Comparison of ENCODE assay signal across 23 mouse cellular contexts in genomic region chr2:73712481-73712880, GRCm38 (mm10).
DNase-seq lines count a peak whose midpoint lies in the region; ATAC-seq and TF ChIP-seq lines count a peak whose summit lies in the region.
"Had no signal": no experiment of that assay in that cellular context is flagged by ENCODE, and none has a peak within 500 bp of the region (broad histone marks: within the 10 kb centered on the region; RNA-seq: fewer than 3 reads in every experiment).

No protein-coding gene starts in this region.

- H3K27ac ChIP-seq in liver, adult 2 months (replicated peaks; ENCODE audit: insufficient read depth, low read depth, low read length) = no peak overlapping the region
- H3K27ac ChIP-seq: embryonic facial prominence, embryonic 10.5 days; embryonic facial prominence, embryonic 13.5 days; forebrain, embryonic 12.5 days; hindbrain, embryonic 12.5 days; hindbrain, embryonic 15.5 days had no signal

- ATAC-seq in frontal cortex, adult (ENCODE audit: low TSS enrichment) = peak; percentile 62; the same call in 1 of the 2 replicates
- ATAC-seq: CD4-positive, CD25-positive, alpha-beta regulatory T cell, adult 4 months; forebrain, embryonic 16.5 days; intestine, postnatal 0 days; Patski had no signal

- no peaks in the 10 kb centered on the region for H3K36me3 ChIP-seq in liver, adult 2 months (ENCODE audit: control insufficient read depth, insufficient read depth, low read length)
- H3K36me3 ChIP-seq: embryonic facial prominence, embryonic 10.5 days; embryonic facial prominence, embryonic 13.5 days; forebrain, embryonic 12.5 days; hindbrain, embryonic 12.5 days; hindbrain, embryonic 15.5 days had no signal

- no peak for TF ChIP-seq POLR2A in liver, adult 2 months (IDR thresholded peaks at IDR 0.05; ENCODE audit: extremely low read depth, insufficient read depth, low read length)
- TF ChIP-seq POLR2A in brain, embryonic 14.5 days (IDR thresholded peaks at IDR 0.05; ENCODE audit: borderline replicate concordance, extremely low read depth, insufficient read depth, insufficient read length, poor library complexity, severe bottlenecking) = no peak

- DNase-seq in frontal cortex, postnatal 36 days (ENCODE audit: low spot score in 2 of 2) = no peak
- DNase-seq in liver, adult 2 months (ENCODE audit: extremely low read depth, low read depth, low spot score) = peak; percentile 14
- DNase-seq in liver = no peak
- peak; percentile 67 for DNase-seq in brain, embryonic 14.5 days (ENCODE audit: low read depth)
- no peak for DNase-seq in MN1 (ENCODE audit: low spot score)
- DNase-seq: adrenal gland, postnatal 10 days; cerebellum, adult 18-20 months; cerebellum, adult 9-10 months; cerebellum, postnatal 25 days; embryo, embryonic 11 days; gastrocnemius, postnatal 14 days; heart, adult 11 months had no signal

- no peak overlapping the region for H3K4me3 ChIP-seq in liver, adult 2 months (ENCODE audit: insufficient read depth, low read depth, low read length)
- H3K4me3 ChIP-seq: embryonic facial prominence, embryonic 10.5 days; embryonic facial prominence, embryonic 13.5 days; erythroblast, embryonic 14.5 days; forebrain, embryonic 12.5 days; hindbrain, embryonic 12.5 days; hindbrain, embryonic 15.5 days had no signal

- H3K79me2 ChIP-seq in liver, adult 2 months (ENCODE audit: control insufficient read depth, insufficient read depth, low read length) = no peaks in the 10 kb centered on the region

- H3K27me3 ChIP-seq in liver, adult 2 months (ENCODE audit: control insufficient read depth, insufficient read depth, low read length) = no peaks in the 10 kb centered on the region
- H3K27me3 ChIP-seq: embryonic facial prominence, embryonic 13.5 days; forebrain, embryonic 12.5 days; hindbrain, embryonic 12.5 days; hindbrain, embryonic 15.5 days; Patski had no signal

- TF ChIP-seq CTCF in liver, adult 2 months (IDR thresholded peaks at IDR 0.05; ENCODE audit: low read depth, low read length) = no peak
- no peak for TF ChIP-seq CTCF in brain, embryonic 14.5 days (IDR thresholded peaks at IDR 0.05; ENCODE audit: borderline replicate concordance, extremely low read depth, insufficient read depth, insufficient read length)

- H3K9ac ChIP-seq in liver, adult 2 months (ENCODE audit: low read depth, low read length) = no peak overlapping the region
- H3K9ac ChIP-seq: embryonic facial prominence, embryonic 13.5 days; forebrain, embryonic 12.5 days; hindbrain, embryonic 12.5 days; hindbrain, embryonic 15.5 days had no signal

- no peaks in the 10 kb centered on the region for H3K4me1 ChIP-seq in liver, adult 2 months (ENCODE audit: control insufficient read depth, insufficient read depth, low read length)
- H3K4me1 ChIP-seq: embryonic facial prominence, embryonic 10.5 days; embryonic facial prominence, embryonic 13.5 days; forebrain, embryonic 12.5 days; hindbrain, embryonic 12.5 days; hindbrain, embryonic 15.5 days had no signal

Comparison
In these comparisons a context has a peak if more than half of its experiments do, and no peak if none do; other contexts are left out.
1. DNase-seq: peak in liver, adult 2 months (single experiment) and brain, embryonic 14.5 days (single experiment); none in frontal cortex, postnatal 36 days (0 of 2), liver (single experiment) and MN1 (single experiment).